Mouse (Mus musculus): ENCODE measurements around the gene Gm32717.
"Not testable (repeated sequence)": the region's sequence is repeated elsewhere in the genome, so short reads cannot be mapped to it uniquely, and the experiment has no call there.

DNA sequence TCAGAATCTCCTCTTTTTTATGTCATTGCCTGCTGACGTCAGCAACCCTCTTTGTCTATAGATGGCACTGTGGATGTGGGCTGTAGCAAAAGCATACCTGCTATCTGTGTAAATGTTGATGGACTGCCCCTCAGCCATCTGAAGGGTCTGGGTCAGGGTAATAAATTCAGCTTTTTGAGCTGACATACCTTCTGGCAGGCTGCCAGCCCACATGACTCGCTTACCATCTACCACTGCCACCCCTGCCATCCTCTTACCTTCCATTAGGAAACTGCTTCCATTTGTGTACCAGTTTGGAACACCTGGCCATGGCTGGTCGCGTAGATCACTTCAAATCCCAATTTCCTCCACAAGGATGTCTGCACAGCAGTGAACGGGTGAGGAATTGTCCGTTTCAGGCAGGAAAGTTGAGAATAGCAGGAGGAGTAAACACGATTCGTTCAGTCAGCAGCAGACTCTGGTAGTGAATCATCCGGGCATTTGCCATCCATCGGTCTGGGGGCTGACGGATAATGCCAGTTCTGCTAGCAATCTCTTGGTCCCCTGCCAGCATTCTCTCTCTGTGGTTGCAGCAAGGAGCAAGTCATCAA, 8.5 kb upstream of the Gm32717 start:
- not testable (repeated sequence) for TF ChIP-seq GATA1 (IDR thresholded peaks at IDR 0.05; ENCODE audit: borderline replicate concordance, low read length); FLI1 (IDR thresholded peaks at IDR 0.05; ENCODE audit: low read length)
